Mouse (Mus musculus) heart, embryonic 14.5 days (tissue): ENCODE measurements around the gene Cyp46a1. TPM values are rescaled to one million over a fixed set of nuclear protein-coding genes. Genes with fewer than 3 reads are reported as not detected.

Experiments
- ATAC-seq: fragments of 200-750 bp; cut with Nextera tagmentation; 2 replicates; pipeline ENCODE4 v1.8.0; 2017; ENCODE audit warnings: low read depth, moderate TSS enrichment; ENCODE audit not compliant: insufficient number of reproducible peaks, insufficient read depth, low FRiP score
- H3K27ac ChIP-seq, 2 experiments: fragments of 200-500 bp in 1 of 2; fragments of 300-500 bp in 1 of 2; sonication (generic) in 1 of 2; replicated peaks in 1 of 2; 2 replicates each; pipeline ENCODE4 v1.5.1; 2012 to 2014; ENCODE audit warnings: low read depth in 2 of 2, low read length in 2 of 2, control low read depth in 1 of 2, mild to moderate bottlenecking in 1 of 2, mixed read lengths in 1 of 2; ENCODE audit not compliant: control insufficient read depth in 1 of 2, insufficient read depth in 1 of 2
- H3K27me3 ChIP-seq: fragments of 300-500 bp; sonication (generic); 2 replicates; pipeline ENCODE4 v1.6.1; 2014; ENCODE audit warnings: mild to moderate bottlenecking, low read length, control low read depth; ENCODE audit not compliant: control insufficient read depth, insufficient read depth
- H3K36me3 ChIP-seq: fragments of 300-500 bp; sonication (generic); 2 replicates; pipeline ENCODE4 v1.6.1; 2014; ENCODE audit warnings: mild to moderate bottlenecking, control low read depth, low read length, mixed read lengths; ENCODE audit not compliant: control insufficient read depth, insufficient read depth
- H3K4me1 ChIP-seq, 2 experiments: fragments of 200-500 bp in 1 of 2; fragments of 300-500 bp in 1 of 2; sonication (generic) in 1 of 2; 2 replicates each; pipeline ENCODE4 v1.6.1; 2012 to 2014; ENCODE audit warnings: low read length in 2 of 2, control low read depth in 1 of 2, mixed read lengths in 1 of 2; ENCODE audit not compliant: control insufficient read depth in 2 of 2, insufficient read depth in 2 of 2
- H3K4me2 ChIP-seq: fragments of 300-500 bp; sonication (generic); 2 replicates; pipeline ENCODE4 v1.6.1; 2014; ENCODE audit warnings: mild to moderate bottlenecking, low read length
- H3K4me3 ChIP-seq, 2 experiments: fragments of 200-500 bp in 1 of 2; fragments of 300-500 bp in 1 of 2; sonication (generic) in 1 of 2; 2 replicates each; pipeline ENCODE4 v1.5.1; 2012 to 2014; ENCODE audit warnings: low read length in 2 of 2, mild to moderate bottlenecking in 2 of 2, control low read depth in 1 of 2, low read depth in 1 of 2, moderate library complexity in 1 of 2; ENCODE audit not compliant: control insufficient read depth in 1 of 2, insufficient read depth in 1 of 2
- H3K9ac ChIP-seq: fragments of 300-500 bp; sonication (generic); 2 replicates; pipeline ENCODE4 v1.6.1; 2014; ENCODE audit warnings: mild to moderate bottlenecking, low read length
- H3K9me3 ChIP-seq: fragments of 300-500 bp; sonication (generic); 2 replicates; pipeline ENCODE4 v1.6.1; 2016; ENCODE audit warnings: low read length, control low read depth; ENCODE audit not compliant: control insufficient read depth
- WGBS: fragments of 180-500 bp; shearing (Covaris S2); extraction: QIAGEN DNeasy Blood & Tissue Kit; methylation state at CpG from one replicate; pipeline ENCODE4 v1.1.7; 2014; 5-methylcytosine and 5-hydroxymethylcytosine counted together
- polyA plus RNA-seq: library from polyadenylated mRNA; unstranded; fragments of >200 nt; fragmentation: Nextera tagmentation; extraction: Ambion mirVana; gene quantifications from 2 replicates; pipeline ENCODE4 v1.2.1, GENCODE M21; 2014

Gene Cyp46a1
- polyA plus RNA-seq, 1 experiment from 2014 or later = 4.2 TPM

DNA sequence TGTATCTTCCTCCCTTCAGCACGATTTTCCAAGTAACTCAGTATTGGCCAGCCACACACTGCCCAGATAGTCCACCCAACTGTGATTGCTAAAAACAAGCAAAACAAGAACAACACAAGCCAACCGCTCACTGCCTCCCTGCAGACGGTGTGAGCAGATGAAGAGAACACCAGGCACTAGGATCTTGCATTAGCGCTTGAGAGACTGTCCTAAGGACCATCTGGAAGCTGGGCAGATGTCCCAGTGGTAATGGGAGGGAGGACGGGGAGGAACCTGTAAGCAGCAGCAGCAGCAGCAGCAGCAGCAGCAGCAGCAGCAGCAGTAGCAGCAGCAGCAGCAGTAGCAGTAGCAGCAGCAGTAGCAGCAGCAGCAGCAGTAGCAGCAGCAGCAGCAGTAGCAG, 14.8 kb downstream of the Cyp46a1 start:
- no peaks in the 10 kb centered on the region for H3K36me3 ChIP-seq
- H3K27me3 ChIP-seq = peaks cover 31% of the 10 kb centered on the region
- H3K9me3 ChIP-seq = no peaks in the 10 kb centered on the region
- no peak for ATAC-seq
- no peak overlapping the region for H3K27ac ChIP-seq
- H3K4me1 ChIP-seq = 0 out of 4 replicates have a peak, but pooled peaks cover 0 to 6% of the 10 kb centered on the region in 2 experiments
- H3K4me3 ChIP-seq = no peak overlapping the region
- 64% methylated on average over 5 of the region's 5 CpGs for WGBS
- no peak overlapping the region for H3K4me2 ChIP-seq
- H3K9ac ChIP-seq = no peak overlapping the region

DNA sequence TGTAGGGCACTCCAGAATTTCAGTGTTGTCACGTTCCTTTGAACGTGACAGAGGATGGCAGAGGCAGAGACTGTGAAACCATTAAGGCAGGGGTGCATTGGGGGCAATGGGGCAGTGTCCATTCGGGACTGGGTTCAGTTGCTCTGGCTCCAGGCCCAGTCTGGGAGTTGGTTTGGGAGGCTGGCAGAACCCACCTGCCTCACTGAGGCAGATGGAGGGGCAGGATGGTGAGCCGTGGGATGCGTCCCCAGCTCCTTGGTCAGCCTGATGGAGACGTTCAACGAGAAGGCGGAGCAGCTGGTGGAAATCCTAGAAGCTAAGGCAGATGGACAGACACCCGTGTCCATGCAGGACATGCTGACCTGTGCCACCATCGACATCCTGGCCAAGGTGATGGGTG, 16.8 kb downstream of the Cyp46a1 start:
- no peak overlapping the region for H3K4me2 ChIP-seq
- peaks cover 3% of the 10 kb centered on the region; the same call in 1 of the 2 replicates for H3K9me3 ChIP-seq
- H3K27ac ChIP-seq = no peak overlapping the region
- H3K27me3 ChIP-seq = peaks cover 36% of the 10 kb centered on the region
- H3K36me3 ChIP-seq = no peaks in the 10 kb centered on the region
- H3K4me3 ChIP-seq = no peak overlapping the region
- ATAC-seq = no peak
- 0 out of 4 replicates have a peak, but pooled peaks cover 0 to 6% of the 10 kb centered on the region in 2 experiments for H3K4me1 ChIP-seq
- WGBS = 81% methylated on average over 10 of the region's 10 CpGs
- H3K9ac ChIP-seq = no peak overlapping the region

GRCm38 (mm10) chr12:108352371-108353136, 18.4 kb downstream of the Cyp46a1 start:
- Histone ChIP-seq H3K27ac (no peak overlapping the region), H3K9ac (no peak overlapping the region), H3K36me3 (no peaks in the 10 kb centered on the region), H3K9me3 (peaks cover 4% of the 10 kb centered on the region; the same call in 1 of the 2 replicates), H3K27me3 (peaks cover 36% of the 10 kb centered on the region), H3K4me2 (peak overlapping the region; percentile 54), H3K4me3 (peak overlapping the region; percentile 0 to 23; a peak in 3 of 4 replicates), H3K4me1 (0 out of 4 replicates have a peak, but pooled peaks cover 0 to 6% of the 10 kb centered on the region in 2 experiments)
- WGBS = 9% methylated on average over 35 of the region's 35 CpGs
- ATAC-seq = no peak

- H3K9ac ChIP-seq = no peak overlapping the region
- WGBS = 52% methylated on average over 2 of the region's 2 CpGs
- no peak overlapping the region for H3K4me2 ChIP-seq
- no peak overlapping the region for H3K27ac ChIP-seq
- no peak overlapping the region for H3K4me3 ChIP-seq
- H3K9me3 ChIP-seq = peaks cover 4% of the 10 kb centered on the region; the same call in 1 of the 2 replicates
- no peak for ATAC-seq
- H3K27me3 ChIP-seq = peaks cover 36% of the 10 kb centered on the region
- H3K4me1 ChIP-seq = 0 out of 4 replicates have a peak, but pooled peaks cover 0 to 6% of the 10 kb centered on the region in 2 experiments
- H3K36me3 ChIP-seq = no peaks in the 10 kb centered on the region
Observed at GRCm38 (mm10) chr12:108354284-108354683, 20.1 kb downstream of the Cyp46a1 start.

DNA sequence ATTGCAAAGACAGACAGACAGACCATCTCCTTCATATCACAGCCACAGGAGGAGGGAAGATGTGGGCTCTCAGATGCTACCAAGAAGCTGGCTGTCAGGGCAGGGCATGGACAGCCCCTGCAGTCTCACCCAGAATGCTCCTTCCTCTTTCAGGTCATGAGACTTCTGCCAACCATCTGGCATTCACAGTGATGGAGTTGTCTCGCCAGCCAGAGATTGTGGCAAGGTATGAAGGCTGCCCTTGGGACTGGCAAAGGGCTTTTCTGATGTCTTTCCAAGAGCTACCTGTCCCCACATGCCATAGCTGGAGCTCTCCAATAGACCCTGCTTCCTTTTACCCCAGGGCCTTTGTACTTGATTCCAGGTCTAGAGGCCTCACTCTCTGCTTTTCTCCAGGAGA, 21.1 kb downstream of the Cyp46a1 start:
- 62% methylated on average over 1 of the region's 1 CpGs for WGBS

DNA sequence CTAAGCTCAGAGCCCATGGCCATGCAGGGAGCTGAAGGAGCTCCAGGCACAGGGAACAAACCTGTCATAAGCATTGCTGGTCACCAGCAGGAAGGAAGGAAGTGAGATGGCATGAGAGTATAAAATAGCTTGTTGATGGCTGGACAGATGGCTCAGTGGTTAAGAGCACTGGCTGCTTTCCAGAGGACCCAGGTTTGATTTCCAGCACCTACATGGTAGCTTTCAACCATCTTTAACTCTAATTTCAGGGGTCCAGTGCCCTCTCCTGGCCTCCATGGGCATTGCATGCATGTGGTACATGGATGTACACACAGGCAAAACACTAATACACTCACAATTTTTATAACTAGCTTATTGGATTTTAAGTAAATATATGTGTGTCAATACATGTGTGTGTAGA, 21.8 kb downstream of the Cyp46a1 start:
- H3K4me1 ChIP-seq = 0 out of 4 replicates have a peak, but pooled peaks cover 0 to 6% of the 10 kb centered on the region in 2 experiments
- peaks cover 4% of the 10 kb centered on the region; the same call in 1 of the 2 replicates for H3K9me3 ChIP-seq
- H3K9ac ChIP-seq = no peak overlapping the region
- no peak overlapping the region for H3K4me3 ChIP-seq
- H3K27ac ChIP-seq = no peak overlapping the region
- no peak for ATAC-seq
- H3K36me3 ChIP-seq = no peaks in the 10 kb centered on the region
- peaks cover 36% of the 10 kb centered on the region for H3K27me3 ChIP-seq
- H3K4me2 ChIP-seq = no peak overlapping the region

More for the DNA sequence above, 21.1 kb downstream of the Cyp46a1 start:
- peaks cover 4% of the 10 kb centered on the region; the same call in 1 of the 2 replicates for H3K9me3 ChIP-seq
- H3K9ac ChIP-seq = no peak overlapping the region
- H3K27ac ChIP-seq = no peak overlapping the region
- H3K27me3 ChIP-seq = peaks cover 36% of the 10 kb centered on the region
- H3K36me3 ChIP-seq = no peaks in the 10 kb centered on the region
- H3K4me3 ChIP-seq = no peak overlapping the region
- H3K4me2 ChIP-seq = no peak overlapping the region
- H3K4me1 ChIP-seq = 0 out of 4 replicates have a peak, but pooled peaks cover 0 to 6% of the 10 kb centered on the region in 2 experiments
- ATAC-seq = no peak

DNA sequence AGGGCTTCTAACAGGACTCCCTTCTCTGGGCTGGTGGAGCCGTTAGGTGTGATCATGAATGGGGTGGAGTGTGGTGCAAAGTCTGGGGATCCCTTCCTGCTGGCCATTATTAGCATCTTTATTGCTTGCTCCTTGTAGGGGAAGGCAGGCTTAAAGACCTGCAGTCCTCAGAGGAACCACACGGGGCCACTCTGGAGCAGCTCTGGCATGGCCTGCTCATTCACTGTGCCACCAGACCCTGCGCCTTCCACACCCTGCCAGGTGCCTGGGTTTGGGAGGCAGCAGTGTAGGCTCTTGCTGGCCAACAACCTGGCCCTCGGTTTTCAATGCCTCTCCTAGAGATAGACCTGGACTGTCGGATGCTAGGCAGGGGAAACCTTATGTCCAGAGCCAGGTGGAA, 29.6 kb downstream of the Cyp46a1 start:
- Histone ChIP-seq H3K27me3 (no peaks in the 10 kb centered on the region), H3K27ac (no peak overlapping the region), H3K9ac (no peak overlapping the region), H3K4me2 (no peak overlapping the region), H3K4me3 (no peak overlapping the region), H3K36me3 (no peaks in the 10 kb centered on the region), H3K9me3 (no peaks in the 10 kb centered on the region), H3K4me1 (peaks cover 2 to 17% of the 10 kb centered on the region in 2 experiments; a peak in 3 of 4 replicates)
- 10% methylated on average over 5 of the region's 5 CpGs for WGBS
- peak; percentile 55; the same call in 1 of the 2 replicates for ATAC-seq
